Comparison of ENCODE assay signal across 8 mouse cellular contexts in genomic region chr12:73909013-73909575, GRCm38 (mm10). TPM values are rescaled to one million over a fixed set of nuclear protein-coding genes. Genes with fewer than 3 reads are reported as not detected.
A peak's percentile ranks its signal among the peaks of the same experiment; 100 is the strongest.
DNase-seq lines count a peak whose midpoint lies in the region; ATAC-seq and TF ChIP-seq lines count a peak whose summit lies in the region.

No protein-coding gene starts in this region.

- WGBS in lung, adult 2 months = under 1% methylated on average over 6 of the region's 6 CpGs
- 4% methylated on average over 6 of the region's 6 CpGs for WGBS in hindbrain, embryonic 15.5 days

- H3K27ac ChIP-seq in hindbrain, embryonic 15.5 days (replicated peaks) = no peak overlapping the region

- H3K79me2 ChIP-seq in myocyte (ENCODE audit: control insufficient read depth, insufficient read depth) = peaks cover 57% of the 10 kb centered on the region

- no peak for TF ChIP-seq POLR2A in lung, adult 2 months (IDR thresholded peaks at IDR 0.05; ENCODE audit: borderline replicate concordance, extremely low read depth, low read depth, low read length)
- TF ChIP-seq POLR2A in brain, embryonic 14.5 days (IDR thresholded peaks at IDR 0.05; ENCODE audit: borderline replicate concordance, extremely low read depth, insufficient read depth, insufficient read length, poor library complexity, severe bottlenecking) = no peak
- no peak for TF ChIP-seq POLR2A in myocyte (IDR thresholded peaks at IDR 0.05; ENCODE audit: insufficient read length, low read depth)

- TF ChIP-seq CTCF in lung, adult 2 months (IDR thresholded peaks at IDR 0.05; ENCODE audit: insufficient read depth, low read length) = no peak
- no peak for TF ChIP-seq CTCF in brain, embryonic 14.5 days (IDR thresholded peaks at IDR 0.05; ENCODE audit: borderline replicate concordance, extremely low read depth, insufficient read depth, insufficient read length)

- peaks cover 3% of the 10 kb centered on the region; the same call in 1 of the 2 replicates for H3K27me3 ChIP-seq in hindbrain, embryonic 15.5 days
- H3K27me3 ChIP-seq in myocyte (ENCODE audit: control insufficient read depth, insufficient read depth, insufficient read length) = no peaks in the 10 kb centered on the region

- DNase-seq in lung, adult 2 months = no peak
- no peak for DNase-seq in lung, postnatal 25 days (ENCODE audit: low spot score)
- peak; percentile 42 for DNase-seq in brain, embryonic 14.5 days (ENCODE audit: low read depth)
- DNase-seq in embryo, embryonic 11 days = no peak
- DNase-seq in adrenal gland, postnatal 25 days = no peak
- DNase-seq in adrenal gland, postnatal 10 days = no peak

- ATAC-seq in hindbrain, embryonic 15.5 days (ENCODE audit: low FRiP score, low read depth) = no peak

- H3K4me3 ChIP-seq in lung, adult 2 months (replicated peaks; ENCODE audit: extremely low read depth, low read depth, low read length) = peak overlapping the region; percentile 93
- H3K4me3 ChIP-seq in hindbrain, embryonic 15.5 days = peak overlapping the region; percentile 94
- H3K4me3 ChIP-seq in myocyte = peak overlapping the region; percentile 54

- no peaks in the 10 kb centered on the region for H3K36me3 ChIP-seq in hindbrain, embryonic 15.5 days
- H3K36me3 ChIP-seq in myocyte (ENCODE audit: control insufficient read depth, insufficient read depth) = no peaks in the 10 kb centered on the region

- H3ac ChIP-seq in myocyte (ENCODE audit: control insufficient read depth, insufficient read length) = peak overlapping the region; percentile 94

- peak overlapping the region; percentile 96 for H3K9ac ChIP-seq in hindbrain, embryonic 15.5 days

- no peaks in the 10 kb centered on the region for H3K9me3 ChIP-seq in hindbrain, embryonic 15.5 days

- H3K4me2 ChIP-seq in hindbrain, embryonic 15.5 days = peak overlapping the region; percentile 77
- H3K4me2 ChIP-seq in myocyte (ENCODE audit: low read depth) = peak overlapping the region; percentile 68

- no peaks in the 10 kb centered on the region; the same call in none of the 2 replicates for H3K4me1 ChIP-seq in lung, adult 2 months (ENCODE audit: control insufficient read depth, insufficient read depth, low read length)
- H3K4me1 ChIP-seq in hindbrain, embryonic 15.5 days (replicated peaks) = peaks cover 29% of the 10 kb centered on the region

TF ChIP-seq in myocyte, 11 proteins besides CTCF, POLR2A, EP300 and RAD21:
- TF ChIP-seq CEBPB (IDR thresholded peaks at IDR 0.05; ENCODE audit: insufficient read depth, poor library complexity, severe bottlenecking) = no peak
- TF ChIP-seq USF1 (IDR thresholded peaks at IDR 0.05; ENCODE audit: low read depth) = no peak
- TF ChIP-seq TCF12 (IDR thresholded peaks at IDR 0.05; ENCODE audit: insufficient read depth, poor library complexity, severe bottlenecking) = no peak
- no peak for TF ChIP-seq MAX (IDR thresholded peaks at IDR 0.05; ENCODE audit: low read depth)
- TF ChIP-seq REST (IDR thresholded peaks at IDR 0.05; ENCODE audit: insufficient read depth, insufficient read length) = no peak
- TF ChIP-seq MYOD1 (IDR thresholded peaks at IDR 0.05; ENCODE audit: control insufficient read depth in 1 of 3, insufficient read length in 2 of 3, low read depth in 2 of 3) = no peak
- no peak for TF ChIP-seq SRF (IDR thresholded peaks at IDR 0.05; ENCODE audit: control insufficient read depth, insufficient read length, low read depth)
- TF ChIP-seq TCF3 (IDR thresholded peaks at IDR 0.05; ENCODE audit: insufficient read length, low read depth) = no peak
- TF ChIP-seq MYOG (IDR thresholded peaks at IDR 0.05; ENCODE audit: control insufficient read depth in 1 of 3, insufficient read depth in 1 of 3, insufficient read length in 2 of 3, low read depth in 2 of 3) = no peak
- no peak for TF ChIP-seq E2F4 (IDR thresholded peaks at IDR 0.05; ENCODE audit: insufficient read depth)
- no peak for TF ChIP-seq POLR2AphosphoS2 (IDR thresholded peaks at IDR 0.05; ENCODE audit: insufficient read length, low read depth)

RNA-seq across cellular contexts. Expression of gene Hif1a, which starts 7.9 kb away (rescaled TPM):
- polyA plus RNA-seq in lung, adult 2 months (2012; rRNA removed) = 19.0 and 23.9 TPM in 2 replicates
- 69.2 and 73.1 TPM in 2 replicates for polyA plus RNA-seq in brain, embryonic 14.5 days (2012; rRNA removed)
- 76.8 and 80.1 TPM in 2 replicates for polyA plus RNA-seq in hindbrain, embryonic 15.5 days (2015; fragmentation: Nextera tagmentation; extraction: Ambion mirVana)
- 39.9 TPM for polyA plus RNA-seq in myocyte (2012; fragmentation: generic; extraction: Trizol)
- 65.6 and 67.1 TPM in 2 replicates for total RNA-seq in adrenal gland, postnatal 25 days (2021)
- 10 to 100 TPM; 56.7 to 58.2 TPM for total RNA-seq in adrenal gland, postnatal 10 days (2021)

RNA-seq across cellular contexts. Expression of gene Gm49321, which starts 28.4 kb away (rescaled TPM):
- polyA plus RNA-seq in lung, adult 2 months (2012; rRNA removed) = not detected in 2 replicates
- polyA plus RNA-seq in brain, embryonic 14.5 days (2012; rRNA removed) = not detected in 2 replicates
- polyA plus RNA-seq in hindbrain, embryonic 15.5 days (2015; fragmentation: Nextera tagmentation; extraction: Ambion mirVana) = 22.2 and 25.4 TPM in 2 replicates
- polyA plus RNA-seq in myocyte (2012; fragmentation: generic; extraction: Trizol) = not detected
- total RNA-seq in adrenal gland, postnatal 25 days (2021) = 5.8 and 11.0 TPM in 2 replicates
- total RNA-seq in adrenal gland, postnatal 10 days (2021) = 1 to 10 TPM; 3.3 to 7.9 TPM

RNA-seq across cellular contexts. Expression of gene Snapc1, which starts 55.2 kb away (rescaled TPM):
- 8.2 and 8.9 TPM in 2 replicates for polyA plus RNA-seq in lung, adult 2 months (2012; rRNA removed)
- polyA plus RNA-seq in brain, embryonic 14.5 days (2012; rRNA removed) = 33.4 and 34.1 TPM in 2 replicates
- 34.9 and 38.6 TPM in 2 replicates for polyA plus RNA-seq in hindbrain, embryonic 15.5 days (2015; fragmentation: Nextera tagmentation; extraction: Ambion mirVana)
- 3.4 TPM for polyA plus RNA-seq in myocyte (2012; fragmentation: generic; extraction: Trizol)
- 13.1 and 24.1 TPM in 2 replicates for total RNA-seq in adrenal gland, postnatal 25 days (2021)
- total RNA-seq in adrenal gland, postnatal 10 days (2021) = 10 to 100 TPM; 12.4 to 13.0 TPM

Comparison
In these comparisons a context has a peak if more than half of its experiments do, and no peak if none do; other contexts are left out.
1. RNA of gene Gm49321, which starts 28.4 kb away (polyA plus RNA-seq): 22.2 to 25.4 TPM in hindbrain, embryonic 15.5 days; not detected in lung, adult 2 months, not detected in brain, embryonic 14.5 days and not detected in myocyte (single experiment); every median in the first group is over 10 times any median in the second.
2. Peak in every context shown above with its lines, with median percentiles within 50 percentile points of each other: H3K4me3 ChIP-seq.